Mouse (Mus musculus) heart, adult 2 months (tissue): Measurements from ENCODE around the gene Catsperg1.
"Not testable (repeated sequence)": the region's sequence is repeated elsewhere in the genome, so short reads cannot be mapped to it uniquely, and the experiment has no call there.

Experiments
- CTCF ChIP-seq: fragments of 200-600 bp; IDR thresholded peaks from 2 replicates; pipeline ENCODE4 v1.8.1; 2022; ENCODE audit warnings: antibody characterized with exemption, mild to moderate bottlenecking, moderate library complexity
- POLR2A ChIP-seq: fragments of 200-500 bp; IDR thresholded peaks from 2 replicates; pipeline ENCODE4 v1.6.1; 2011; ENCODE audit warnings: mild to moderate bottlenecking, low read depth, low read length, control low read depth; ENCODE audit not compliant: insufficient read depth

- not testable (repeated sequence) for TF ChIP-seq CTCF, POLR2A
Measured at GRCm38 (mm10) chr7:29237596-29237995, 23.8 kb upstream of the Catsperg1 start.
